In the genomic region with DNA sequence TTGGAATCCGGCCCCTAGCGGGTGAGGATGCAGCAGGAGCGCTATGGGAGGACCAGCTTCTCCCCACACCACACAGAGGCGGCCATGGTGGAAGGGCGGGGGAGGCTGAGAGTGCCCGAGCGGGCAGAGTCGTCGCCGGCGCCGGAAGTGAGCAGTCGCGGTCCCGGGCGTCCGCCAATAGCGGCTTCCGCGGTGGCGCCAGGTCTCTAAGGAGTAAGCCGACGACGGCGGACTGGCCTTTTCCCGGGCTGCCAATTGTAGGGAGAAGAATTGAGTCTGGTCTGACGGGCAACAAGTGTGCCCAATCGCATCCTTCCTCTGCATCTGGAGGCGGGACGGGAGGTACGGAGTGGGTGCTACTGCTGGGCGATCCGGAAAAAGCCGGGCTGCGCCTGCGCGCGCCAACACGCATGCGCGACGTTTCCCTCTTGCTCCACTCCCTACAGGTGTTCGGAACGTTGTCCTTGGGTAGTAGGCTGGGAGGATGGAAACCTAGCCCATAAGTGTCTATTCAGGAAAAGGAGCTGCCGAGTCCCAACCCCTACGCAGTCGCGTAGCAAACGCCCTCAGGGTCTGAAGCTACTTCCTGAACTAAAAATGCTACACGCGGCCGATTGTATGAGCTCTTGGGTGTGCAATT, we compare ENCODE assay signal across 8 mouse cellular contexts. TPM values are rescaled to one million over a fixed set of nuclear protein-coding genes. Genes with fewer than 3 reads are reported as not detected.
DNase-seq lines count a peak whose midpoint lies in the region; ATAC-seq lines count a peak whose summit lies in the region.

TSS of gene Ints3 (minus strand) at position 242 of the 640 bp plus-strand sequence.

- ATAC-seq in erythroblast, adult 5-6 weeks (replicated peaks; ENCODE audit: low FRiP score, poor library complexity, severe bottlenecking) = peak; percentile 95
- ATAC-seq in kidney, embryonic 15.5 days (replicated peaks; ENCODE audit: low FRiP score) = peak; percentile 99
- peak; percentile 99 for ATAC-seq in monocyte, adult 5-6 weeks (replicated peaks; ENCODE audit: insufficient number of reproducible peaks, low FRiP score, low TSS enrichment, poor library complexity, severe bottlenecking)

- peak within 1 kb of the TSS; percentile 76 for H3K4me3 ChIP-seq in heart, embryonic 10.5 days
- peak within 1 kb of the TSS; percentile 80 for H3K4me3 ChIP-seq in kidney, embryonic 15.5 days (replicated peaks)

- H3K9me3 ChIP-seq in heart, embryonic 10.5 days = no peaks in the 10 kb centered on the region
- H3K9me3 ChIP-seq in kidney, embryonic 15.5 days (replicated peaks) = no peaks in the 10 kb centered on the region

- DNase-seq in B cell, adult 2 months = peak; percentile 94 to 95
- peak; percentile 100 for DNase-seq in brain, adult 2 months (ENCODE audit: low read depth, low spot score)
- peak; percentile 100 for DNase-seq in heart, embryonic 10.5 days (ENCODE audit: low spot score)
- DNase-seq in liver = peak; percentile 99
- DNase-seq in spleen, postnatal 4 days (ENCODE audit: low spot score in 2 of 2) = peak; percentile 99

- H3K36me3 ChIP-seq in heart, embryonic 10.5 days = peaks cover 13% of the 10 kb centered on the region
- H3K36me3 ChIP-seq in kidney, embryonic 15.5 days = peaks cover 4% of the 10 kb centered on the region; the same call in 1 of the 2 replicates

- H3K9ac ChIP-seq in kidney, embryonic 15.5 days = peak within 1 kb of the TSS; percentile 78

- H3K27ac ChIP-seq in heart, embryonic 10.5 days = peak within 1 kb of the TSS; percentile 96
- H3K27ac ChIP-seq in kidney, embryonic 15.5 days = peak within 1 kb of the TSS; percentile 99

- peaks cover 33% of the 10 kb centered on the region for H3K4me1 ChIP-seq in heart, embryonic 10.5 days
- peaks cover 39% of the 10 kb centered on the region for H3K4me1 ChIP-seq in kidney, embryonic 15.5 days

- H3K27me3 ChIP-seq in heart, embryonic 10.5 days (ENCODE audit: insufficient read depth, poor library complexity, severe bottlenecking) = no peaks in the 10 kb centered on the region
- no peaks in the 10 kb centered on the region for H3K27me3 ChIP-seq in kidney, embryonic 15.5 days

- 1% methylated on average over 52 of the region's 52 CpGs for WGBS in heart, embryonic 10.5 days
- WGBS in kidney, embryonic 15.5 days = under 1% methylated on average over 52 of the region's 52 CpGs

- H3K4me2 ChIP-seq in kidney, embryonic 15.5 days = peak within 1 kb of the TSS; percentile 77

RNA-seq across cellular contexts. Expression of gene Ints3, which starts in this region (rescaled TPM):
- 6.0 and 6.9 TPM in 2 replicates for total RNA-seq in erythroblast, adult 5-6 weeks (2015; ENCODE audit: low replicate concordance)
- 5.1 and 10.5 TPM in 2 replicates for total RNA-seq in erythroblast, adult 5-6 weeks (2017; ENCODE audit: low replicate concordance)
- 31.0 and 36.7 TPM in 2 replicates for polyA plus RNA-seq in heart, embryonic 10.5 days (2016; fragmentation: Nextera tagmentation; extraction: Ambion mirVana)
- polyA plus RNA-seq in kidney, embryonic 15.5 days (2015; fragmentation: Nextera tagmentation; extraction: Ambion mirVana) = 32.9 and 38.1 TPM in 2 replicates
- total RNA-seq in monocyte, adult 5-6 weeks (2017) = 11.7 to 26.5 TPM (median 12.9 TPM) in 3 replicates

Comparison
In these comparisons a context has a peak if more than half of its experiments do, and no peak if none do; other contexts are left out.
1. Peak in every context shown above with its lines: DNase-seq, ATAC-seq, H3K4me3 ChIP-seq and H3K27ac ChIP-seq.